Mouse (Mus musculus): ENCODE data around the gene Dph2. TPM values are rescaled to one million over a fixed set of nuclear protein-coding genes. Genes with fewer than 3 reads are reported as not detected.

The Dph2 gene
- 1 to 10 TPM; 2.8 to 4.8 TPM for total RNA-seq (2021)

GRCm38 (mm10) chr4:117891738-117892161, at the start of gene Dph2:
TSS of gene Dph2 (minus strand) at chr4:117892032.
- DNase-seq: peak; percentile 88 to 91
- intact Hi-C loops (cut with DNase I): loop anchor here (2.0 kb wide), 1 partner anchor 23 kb away; the partner anchor contains the start of gene Ipo13

GRCm38 (mm10) chr4:117936964-117937363, 45.1 kb upstream of the Dph2 start:
- DNase-seq: no peak
- intact Hi-C loops (cut with DNase I): no loop called here

GRCm38 (mm10) chr4:117934081-117934480, 42.2 kb upstream of the Dph2 start:
- intact Hi-C loops (cut with DNase I): no loop called here

GRCm38 (mm10) chr4:117933248-117933647, 41.4 kb upstream of the Dph2 start:
- intact Hi-C loops (cut with DNase I): no loop called here
- no peak for DNase-seq

More at GRCm38 (mm10) chr4:117934081-117934480, 42.2 kb upstream of the Dph2 start:
- DNase-seq: no peak

GRCm38 (mm10) chr4:117929391-117929881, 37.6 kb upstream of the Dph2 start, which contains the start of gene Artn:
TSS of gene Artn (minus strand) at chr4:117929763.
- peak in 1 of 2 experiments; percentile 29 for DNase-seq
- intact Hi-C loops (cut with DNase I): loop anchor here (2.0 to 5.0 kb wide), 2 partner anchors 65 to 103 kb away; no protein-coding TSS in a partner anchor

GRCm38 (mm10) chr4:117928699-117929241, 36.9 kb upstream of the Dph2 start:
- intact Hi-C loops (cut with DNase I): loop anchor here (1.0 to 5.0 kb wide), 3 partner anchors 66 to 155 kb away; no protein-coding TSS in a partner anchor
- peak; percentile 64 to 69 for DNase-seq

- intact Hi-C loops (cut with DNase I): loop anchor here (1.0 to 5.0 kb wide), 3 partner anchors 67 to 155 kb away; no protein-coding TSS in a partner anchor
These were observed 36.4 kb upstream of the Dph2 start for GRCm38 (mm10) chr4:117928234-117928633.

GRCm38 (mm10) chr4:117926545-117927482, 35.0 kb upstream of the Dph2 start:
- intact Hi-C loops (cut with DNase I): loop anchor here (5.0 kb wide), 1 partner anchor 105 kb away; no protein-coding TSS in a partner anchor
- DNase-seq: peak; percentile 37 to 43

More at GRCm38 (mm10) chr4:117928234-117928633, 36.4 kb upstream of the Dph2 start:
- DNase-seq: no peak

- DNase-seq: no peak
- intact Hi-C loops (cut with DNase I): loop anchor here (5.0 kb wide), 1 partner anchor 107 kb away; no protein-coding TSS in a partner anchor
These were observed 33.1 kb upstream of the Dph2 start for GRCm38 (mm10) chr4:117924916-117925315.

GRCm38 (mm10) chr4:117923450-117923849, 31.6 kb upstream of the Dph2 start:
- intact Hi-C loops (cut with DNase I): no loop called here
- DNase-seq: no peak

GRCm38 (mm10) chr4:117921358-117921757, 29.5 kb upstream of the Dph2 start:
- intact Hi-C loops (cut with DNase I): no loop called here
- no peak for DNase-seq

GRCm38 (mm10) chr4:117918762-117919161, 26.9 kb upstream of the Dph2 start:
- intact Hi-C loops (cut with DNase I): loop anchor here (2.0 kb wide), 1 partner anchor 84 kb away; the partner anchor contains the start of gene Slc6a9
- DNase-seq: no peak

- DNase-seq: peak; percentile 48 to 55
- intact Hi-C loops (cut with DNase I): loop anchor here (2.0 kb wide), 1 partner anchor 83 kb away; the partner anchor contains the start of gene Slc6a9
These were observed 26.4 kb upstream of the Dph2 start for GRCm38 (mm10) chr4:117918261-117918660.

- intact Hi-C loops (cut with DNase I): loop anchor here (2.0 kb wide), 1 partner anchor 83 kb away; the partner anchor contains the start of gene Slc6a9
- no peak for DNase-seq
These were observed 26.0 kb upstream of the Dph2 start for GRCm38 (mm10) chr4:117917847-117918246.

- intact Hi-C loops (cut with DNase I): no loop called here
- DNase-seq: no peak
These were observed 25.6 kb upstream of the Dph2 start for GRCm38 (mm10) chr4:117917402-117917801.

GRCm38 (mm10) chr4:117916386-117916785, 24.6 kb upstream of the Dph2 start:
- intact Hi-C loops (cut with DNase I): no loop called here
- no peak for DNase-seq

GRCm38 (mm10) chr4:117915489-117916105, 23.8 kb upstream of the Dph2 start:
- intact Hi-C loops (cut with DNase I): loop anchor here (2.0 kb wide), 1 partner anchor 25 kb away; no protein-coding TSS in a partner anchor
- no peak for DNase-seq

- intact Hi-C loops (cut with DNase I): loop anchor here (2.0 kb wide), 1 partner anchor 24 kb away; no protein-coding TSS in a partner anchor
- DNase-seq: peak; percentile 96 to 97
These were observed 23.0 kb upstream of the Dph2 start, which contains the start of gene Ipo13 for GRCm38 (mm10) chr4:117914591-117915442. TSS of gene Ipo13 (minus strand) at chr4:117914999.

- peak in 1 of 2 experiments; percentile 37 for DNase-seq
- intact Hi-C loops (cut with DNase I): loop anchor here (2.0 kb wide), 1 partner anchor 23 kb away; no protein-coding TSS in a partner anchor
These were observed 22.2 kb upstream of the Dph2 start for GRCm38 (mm10) chr4:117914031-117914430.
